Mouse (Mus musculus) hindbrain, embryonic 14.5 days (tissue): ENCODE measurements at regions not wholly inside any gene's neighbourhood (a gene's known extent, or its start where the extent isn't known, plus 50 kb on each side); places are given as distances from the start of the nearest gene placed in this dataset.
"Not testable (repeated sequence)": the region's sequence is repeated elsewhere in the genome, so short reads cannot be mapped to it uniquely, and the experiment has no call there.

Source experiments
- ATAC-seq: fragments of 200-750 bp; cut with Nextera tagmentation; 2 replicates; pipeline ENCODE4 v1.8.0; 2017; ENCODE audit warnings: moderate number of reproducible peaks, mild to moderate bottlenecking, moderate TSS enrichment, moderate library complexity; ENCODE audit not compliant: low FRiP score
- DNase-seq: peaks from one replicate; pipeline ENCODE4 v3.0.0-alpha.2; 2015; ENCODE audit warnings: low spot score
- H3K27ac ChIP-seq: fragments of 300-500 bp; sonication (generic); 2 replicates; pipeline ENCODE4 v1.5.1; 2014; ENCODE audit warnings: mild to moderate bottlenecking, moderate library complexity
- H3K27me3 ChIP-seq: fragments of 300-500 bp; sonication (generic); 2 replicates; pipeline ENCODE4 v1.6.1; 2014; ENCODE audit warnings: mild to moderate bottlenecking, low read length, mixed read lengths; ENCODE audit not compliant: control insufficient read depth, insufficient read depth
- H3K36me3 ChIP-seq: fragments of 300-500 bp; sonication (generic); replicated peaks from 2 replicates; pipeline ENCODE4 v1.6.1; 2014; ENCODE audit not compliant: control insufficient read depth, insufficient read depth
- H3K4me1 ChIP-seq: fragments of 300-500 bp; sonication (generic); replicated peaks from 2 replicates; pipeline ENCODE4 v1.6.1; 2014; ENCODE audit warnings: antibody characterized with exemption, low read length, mixed read lengths; ENCODE audit not compliant: control insufficient read depth, insufficient read depth
- H3K4me2 ChIP-seq: fragments of 300-500 bp; sonication (generic); replicated peaks from 2 replicates; pipeline ENCODE4 v1.6.1; 2014; ENCODE audit warnings: mild to moderate bottlenecking, moderate library complexity
- H3K4me3 ChIP-seq: fragments of 300-500 bp; sonication (generic); replicated peaks from 2 replicates; pipeline ENCODE4 v1.5.1; 2014; ENCODE audit warnings: mild to moderate bottlenecking, low read length
- H3K9ac ChIP-seq: fragments of 300-500 bp; sonication (generic); 2 replicates; pipeline ENCODE4 v1.6.1; 2014
- H3K9me3 ChIP-seq: fragments of 300-500 bp; sonication (generic); 2 replicates; pipeline ENCODE4 v1.6.1; 2016; ENCODE audit warnings: low read length; ENCODE audit not compliant: control insufficient read depth
- WGBS: fragments of 180-500 bp; shearing (Covaris S2); extraction: QIAGEN DNeasy Blood & Tissue Kit; methylation state at CpG from one replicate; pipeline ENCODE4 v1.1.7; 2014; 5-methylcytosine and 5-hydroxymethylcytosine counted together

DNA sequence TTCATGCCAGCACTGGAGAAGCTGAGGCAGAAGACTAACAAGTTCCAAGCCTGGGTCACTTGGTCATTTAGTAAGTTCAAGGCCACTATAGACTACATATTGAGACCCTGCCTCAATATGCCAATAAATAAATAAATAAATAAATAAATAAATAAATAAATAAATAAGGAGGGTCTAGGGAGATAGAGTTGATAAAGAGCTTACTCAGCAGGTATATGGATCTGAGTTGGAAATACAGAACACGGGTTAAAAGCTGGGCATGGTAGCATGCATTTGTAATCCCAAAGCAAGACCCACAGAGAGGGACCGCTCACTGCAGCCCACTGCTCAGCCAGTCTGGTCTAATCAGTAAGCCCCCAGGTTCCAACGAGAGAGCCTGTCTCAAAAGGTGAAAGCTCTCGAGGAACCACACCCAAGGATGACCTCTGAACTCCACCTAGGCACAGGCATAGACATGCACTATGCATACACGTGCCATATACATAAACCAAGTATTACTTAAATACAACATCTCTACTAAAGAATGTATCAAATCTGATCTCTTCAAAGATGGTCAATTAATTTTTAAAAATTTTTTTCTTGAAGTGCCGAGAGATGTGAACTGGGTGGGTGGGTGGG, 115.4 kb downstream of the Ero1lb start:
- not testable (repeated sequence) for H3K4me2 ChIP-seq, H3K27me3 ChIP-seq, H3K9ac ChIP-seq, DNase-seq, H3K36me3 ChIP-seq, H3K4me1 ChIP-seq, H3K27ac ChIP-seq, H3K9me3 ChIP-seq, H3K4me3 ChIP-seq
- 85% methylated on average over 4 of the region's 6 CpGs for WGBS
- peak; percentile 51; the same call in 1 of the 2 replicates for ATAC-seq

DNA sequence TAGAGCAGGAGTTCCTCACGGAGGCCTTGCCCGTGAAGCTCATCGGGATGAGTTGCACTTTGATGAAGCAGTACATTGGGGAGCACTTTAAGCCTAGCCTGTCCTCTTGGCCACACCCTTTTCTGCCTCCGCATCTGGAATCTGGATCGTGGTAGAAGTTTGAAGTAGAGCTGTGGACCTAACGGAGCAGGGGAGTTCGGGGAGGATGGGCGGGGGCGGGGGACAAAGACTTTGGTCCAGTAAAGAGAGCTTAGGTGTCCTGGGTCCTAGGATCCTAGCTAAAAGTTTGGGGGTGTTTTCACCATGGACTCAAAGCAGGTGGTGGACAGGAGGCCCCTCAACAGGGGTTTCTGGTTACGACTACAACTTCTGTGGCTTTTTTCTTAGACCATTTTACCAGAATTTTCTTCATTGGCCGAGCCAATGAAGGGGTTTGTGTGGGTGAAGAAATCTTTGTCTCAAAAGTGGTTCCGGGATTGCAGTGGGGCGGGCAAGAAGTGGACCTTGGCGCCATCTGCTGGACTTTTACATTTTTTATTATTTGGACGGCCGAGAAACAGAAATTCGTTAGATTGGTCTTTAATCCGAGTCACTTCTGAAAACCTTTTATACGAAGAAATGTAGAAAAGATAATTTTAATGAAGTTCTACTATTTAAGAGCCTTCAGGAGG, 114.7 kb downstream of the Ero1lb start:
- not testable (repeated sequence) for H3K36me3 ChIP-seq, H3K9me3 ChIP-seq, H3K27me3 ChIP-seq, H3K4me1 ChIP-seq, H3K4me3 ChIP-seq, H3K27ac ChIP-seq
- ATAC-seq (peak; percentile 62; the same call in 1 of the 2 replicates), DNase-seq (peak; percentile 76)
- 17% methylated on average over 18 of the region's 19 CpGs for WGBS
- Histone ChIP-seq H3K4me2 (peak overlapping the region; percentile 38), H3K9ac (peak overlapping the region; percentile 14; the same call in 1 of the 2 replicates)

DNA sequence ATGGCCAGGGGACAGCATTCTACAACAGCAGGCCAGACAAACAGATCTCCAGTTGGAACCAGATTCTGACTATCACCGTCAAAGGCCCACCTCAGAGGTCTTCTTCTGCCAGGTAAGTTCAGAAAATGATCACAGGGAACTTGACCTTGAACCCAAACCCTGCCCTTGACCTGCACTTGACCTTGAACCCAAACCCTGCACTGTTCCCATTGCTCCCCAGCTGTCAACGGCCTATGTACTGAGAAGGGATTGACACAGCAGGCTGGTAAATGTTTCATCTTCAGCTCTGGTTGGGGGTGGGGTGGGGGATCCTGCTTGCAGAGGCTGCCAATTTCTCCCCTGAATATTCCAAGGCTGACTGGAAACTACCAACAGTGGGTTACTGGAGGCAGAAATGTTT, 111.7 kb downstream of the Ero1lb start:
- H3K9me3 ChIP-seq = no peaks in the 10 kb centered on the region
- no peaks in the 10 kb centered on the region for H3K36me3 ChIP-seq
- DNase-seq = no peak
- no peak overlapping the region for H3K4me3 ChIP-seq
- H3K9ac ChIP-seq = no peak overlapping the region
- no peak for ATAC-seq
- no peaks in the 10 kb centered on the region for H3K27me3 ChIP-seq
- H3K4me1 ChIP-seq = 0 out of 2 replicates have a peak, but pooled peaks cover 3% of the 10 kb centered on the region
- 77% methylated on average over 2 of the region's 2 CpGs for WGBS
- no peak overlapping the region for H3K27ac ChIP-seq
- H3K4me2 ChIP-seq = no peak overlapping the region

DNA sequence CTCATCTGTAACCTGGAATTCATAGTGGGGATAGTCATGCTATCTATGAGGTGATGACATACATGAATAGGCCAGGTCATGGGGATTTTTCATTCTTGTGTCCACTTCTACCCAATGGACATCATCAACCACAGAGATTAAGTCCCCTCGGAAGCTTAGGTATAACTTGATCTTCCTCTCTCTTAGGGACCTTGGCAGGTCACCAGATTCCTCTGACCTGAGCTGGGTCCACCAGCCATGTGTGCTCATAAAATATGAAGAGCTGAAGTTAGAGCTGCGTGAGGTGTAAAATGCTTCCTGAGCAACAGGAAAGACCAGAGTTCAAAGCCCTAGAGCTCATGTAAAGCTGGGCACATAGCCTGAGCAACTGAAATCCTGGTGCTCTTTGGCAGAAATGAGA, 105.3 kb downstream of the Ero1lb start:
- not testable (repeated sequence) for H3K27me3 ChIP-seq, H3K4me1 ChIP-seq, H3K36me3 ChIP-seq, DNase-seq, H3K4me2 ChIP-seq, H3K27ac ChIP-seq, H3K9ac ChIP-seq, H3K4me3 ChIP-seq, H3K9me3 ChIP-seq, ATAC-seq
- WGBS = 98% methylated on average over 2 of the region's 2 CpGs

DNA sequence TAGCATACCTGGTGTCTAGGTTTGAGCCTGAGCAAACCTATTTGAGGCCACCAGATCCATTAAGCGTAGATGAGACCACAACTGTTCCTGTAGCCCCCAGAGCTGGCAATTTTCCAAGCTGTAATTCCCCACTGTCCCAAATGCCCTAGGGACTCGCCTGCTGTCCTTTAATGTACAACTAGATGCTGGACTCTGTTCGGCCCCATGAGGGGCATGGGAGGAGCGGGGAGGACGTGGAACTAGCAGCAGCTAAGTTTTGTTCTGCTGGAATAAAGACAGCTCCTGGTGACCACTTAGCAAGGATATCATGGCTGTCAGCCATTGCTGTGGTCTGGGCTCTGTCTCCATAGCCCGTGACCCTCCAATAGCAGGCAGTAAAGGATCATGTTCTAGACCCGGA, 103.1 kb downstream of the Ero1lb start:
- not testable (repeated sequence) for H3K36me3 ChIP-seq, DNase-seq, H3K9me3 ChIP-seq, ATAC-seq, H3K4me3 ChIP-seq, H3K27me3 ChIP-seq, H3K27ac ChIP-seq, H3K4me1 ChIP-seq, H3K9ac ChIP-seq, H3K4me2 ChIP-seq
- no CpG with 5 or more reads among the region's 7 CpGs for WGBS

DNA sequence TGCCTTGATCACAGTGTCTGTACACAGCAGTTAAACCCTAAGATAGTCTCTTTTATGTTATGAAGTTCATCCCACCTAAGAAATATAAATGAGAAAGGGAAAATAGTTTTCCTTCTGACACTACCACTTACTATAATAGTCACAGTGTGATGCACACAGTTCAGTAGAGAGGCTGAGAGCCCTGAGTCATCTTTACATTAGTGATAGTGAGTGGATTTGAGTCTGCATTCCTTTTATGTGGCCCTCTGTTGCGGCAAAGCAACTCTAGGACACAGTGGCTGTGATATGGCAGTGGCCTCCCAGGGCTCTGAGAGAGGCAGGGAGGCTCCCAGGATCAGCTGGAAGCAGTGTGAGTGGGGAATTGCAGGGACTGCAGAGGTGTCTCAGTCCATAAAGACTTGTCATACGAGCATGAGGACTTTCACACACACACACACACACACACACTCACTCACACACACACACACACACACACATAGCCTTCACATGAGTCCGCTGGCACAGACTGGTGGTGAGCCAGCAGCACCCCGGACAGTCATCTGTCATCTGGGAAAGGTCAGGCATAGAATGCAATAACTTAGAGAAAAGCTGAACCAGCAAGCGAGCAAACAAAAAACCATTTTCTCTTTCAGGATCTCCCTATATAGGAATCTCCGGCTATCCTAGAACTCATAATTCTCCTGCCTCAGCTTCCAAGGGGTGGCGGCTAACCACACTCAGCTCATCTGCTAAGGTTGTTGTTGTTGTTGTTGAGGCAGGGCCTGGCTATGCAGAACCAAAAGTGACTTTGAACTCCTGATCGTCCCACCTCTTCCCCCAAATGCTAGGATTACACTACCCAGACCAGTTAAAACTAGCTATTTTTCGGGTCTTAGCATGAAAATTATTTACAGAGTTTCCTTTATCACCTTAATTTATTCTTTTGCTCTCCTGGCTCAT, 102.3 kb downstream of the Ero1lb start:
- 82% methylated on average over 9 of the region's 9 CpGs for WGBS
- not testable (repeated sequence) for H3K36me3 ChIP-seq, H3K27ac ChIP-seq, H3K27me3 ChIP-seq, H3K4me2 ChIP-seq, DNase-seq, H3K9me3 ChIP-seq, ATAC-seq, H3K9ac ChIP-seq, H3K4me3 ChIP-seq, H3K4me1 ChIP-seq

DNA sequence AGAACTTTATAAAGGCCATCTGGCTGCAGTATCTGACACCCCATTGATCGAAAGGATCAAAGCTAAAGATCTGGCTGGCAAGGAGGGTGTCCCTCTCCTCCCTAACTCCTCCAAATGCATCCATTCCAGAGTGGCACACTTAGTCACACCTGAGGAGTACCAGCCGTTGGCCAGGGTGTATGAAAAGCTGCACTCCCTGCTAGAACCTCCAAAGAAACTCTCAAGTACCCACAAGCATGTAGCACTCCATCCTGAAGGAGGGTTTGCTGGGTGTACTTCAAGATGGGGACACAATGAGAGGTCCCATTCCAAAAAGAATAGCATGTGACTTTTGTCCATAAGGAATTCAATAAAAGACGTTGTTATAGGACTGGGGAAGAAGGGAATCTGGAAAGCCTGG, 100.4 kb downstream of the Ero1lb start:
- not testable (repeated sequence) for H3K27me3 ChIP-seq, H3K9ac ChIP-seq, ATAC-seq, DNase-seq, H3K9me3 ChIP-seq, H3K36me3 ChIP-seq, H3K4me3 ChIP-seq, H3K27ac ChIP-seq, H3K4me1 ChIP-seq, H3K4me2 ChIP-seq
- 87% methylated on average over 3 of the region's 3 CpGs for WGBS
